Mouse (Mus musculus) right cerebral cortex, adult 18-20 months (tissue): ENCODE data around the gene Zfp523.

ENCODE experiments used
- DNase-seq: peaks from one replicate; pipeline ENCODE4 v3.0.0; 2022; ENCODE audit warnings: mixed read lengths

Zfp523 gene

DNA sequence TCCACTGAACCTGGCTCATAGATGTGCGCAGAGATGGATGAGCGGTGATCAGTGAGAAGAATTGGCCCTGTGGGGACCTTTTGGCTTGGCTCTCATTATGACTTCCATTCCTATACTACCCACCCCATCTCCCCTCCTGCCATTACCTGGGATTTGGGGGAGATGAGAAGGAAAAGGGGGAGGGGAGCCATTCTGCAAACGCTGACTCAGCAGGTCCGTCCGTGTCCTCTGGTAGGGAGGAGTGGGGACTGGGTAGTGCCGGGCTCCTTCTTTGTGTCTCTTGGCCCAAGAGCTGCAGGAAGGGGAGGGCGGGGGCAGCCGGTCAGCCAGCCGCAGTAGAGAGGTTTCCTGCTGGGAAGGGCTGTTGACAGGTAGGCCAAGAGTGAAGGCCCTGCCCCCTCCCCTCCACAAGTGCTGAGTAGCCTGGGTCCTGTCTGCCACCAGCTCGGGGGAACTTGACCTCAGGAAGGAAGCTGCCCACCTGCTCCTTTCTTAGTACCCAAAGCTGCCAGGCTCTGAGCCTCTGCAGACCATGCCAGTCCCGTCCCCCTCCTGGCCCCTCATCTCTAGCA, 15.5 kb upstream of the Zfp523 start:
- no peak for DNase-seq

DNA sequence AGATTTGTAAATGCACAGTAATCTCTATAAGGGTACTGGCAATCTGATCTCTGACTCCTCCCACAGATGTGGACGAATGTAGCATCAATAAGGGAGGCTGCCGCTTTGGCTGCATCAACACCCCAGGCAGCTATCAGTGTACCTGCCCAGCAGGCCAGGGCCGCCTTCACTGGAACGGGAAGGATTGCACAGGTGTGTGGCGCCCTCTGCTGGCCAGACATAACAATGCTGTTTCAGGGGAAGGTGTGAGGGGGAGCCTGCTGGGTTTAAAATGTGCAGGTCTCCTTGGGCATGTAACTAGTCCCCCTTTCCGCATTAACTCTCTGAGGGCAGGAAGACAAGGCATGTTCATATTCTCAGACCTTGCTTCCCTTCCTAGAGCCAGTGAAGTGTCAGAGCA, 13.3 kb upstream of the Zfp523 start:
- peak; percentile 72 for DNase-seq

DNA sequence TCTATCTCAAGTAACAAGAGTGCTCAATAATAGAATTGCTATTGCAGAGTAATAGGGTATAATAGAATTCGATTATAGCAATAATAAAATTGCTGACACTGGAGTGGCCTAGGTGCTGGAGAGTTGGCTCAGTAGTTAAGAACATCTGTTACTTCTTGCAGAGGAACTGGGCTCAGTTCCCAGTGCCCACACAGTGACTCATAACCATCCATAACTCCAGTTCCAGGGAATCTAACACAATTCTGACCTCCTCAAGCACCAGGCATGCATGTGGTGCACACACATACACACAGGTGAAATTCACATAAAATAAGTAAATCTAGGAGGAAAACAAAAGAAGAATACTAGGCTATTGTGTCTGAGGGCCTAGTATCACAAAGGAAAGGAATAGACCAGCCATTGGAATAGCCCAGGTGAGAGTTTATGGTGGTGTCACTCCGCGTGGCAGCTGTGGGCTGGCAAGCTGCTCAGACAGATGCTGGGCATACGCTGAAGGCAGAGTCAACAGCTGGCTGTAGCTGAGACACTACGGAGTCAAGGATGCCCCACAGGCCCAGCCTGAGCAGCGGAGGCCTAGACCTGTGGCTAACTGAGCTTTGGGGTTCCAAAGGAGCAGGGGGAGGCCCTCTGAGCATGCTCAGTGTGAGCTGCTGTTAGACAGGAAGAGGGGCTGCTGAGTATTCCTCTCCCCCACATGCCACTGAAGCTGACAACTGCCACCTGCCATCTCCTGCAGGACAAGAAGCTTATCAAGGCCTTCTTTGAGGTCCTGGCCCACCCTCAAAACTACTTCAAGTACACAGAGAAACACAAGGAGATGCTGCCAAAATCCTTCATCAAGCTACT, 6.2 kb upstream of the Zfp523 start:
- peak; percentile 70 for DNase-seq

- DNase-seq = no peak
Measured at GRCm38 (mm10) chr17:28172690-28173089, 4.2 kb upstream of the Zfp523 start.

DNA sequence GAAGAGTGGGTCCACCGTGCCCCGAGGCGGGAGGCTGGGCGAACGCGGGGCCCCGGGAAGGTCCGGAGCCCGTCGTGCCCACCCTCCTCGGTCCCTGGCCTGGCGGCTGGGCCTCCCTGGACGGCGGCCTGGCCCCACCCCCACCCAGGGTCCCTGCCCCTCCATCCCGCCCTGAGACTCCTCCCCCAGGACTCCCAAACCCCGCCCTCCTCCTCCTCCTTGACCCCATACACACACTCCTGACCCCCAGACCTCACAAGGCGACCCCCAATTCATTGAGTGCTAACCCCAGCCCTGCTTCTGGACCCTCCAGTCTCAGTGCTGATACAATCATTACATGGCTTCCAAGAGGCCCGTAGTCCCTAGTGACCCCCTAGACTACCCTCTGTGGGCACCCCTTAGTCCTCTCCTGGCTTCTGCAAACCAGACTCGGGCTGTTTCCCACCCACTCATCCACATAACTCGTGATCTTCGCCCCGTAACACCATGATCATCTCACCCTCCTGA, 664 bp downstream of the Zfp523 start:
- no peak for DNase-seq

GRCm38 (mm10) chr17:28180331-28180730, 3.4 kb downstream of the Zfp523 start:
- no peak for DNase-seq

- no peak for DNase-seq
Measured at GRCm38 (mm10) chr17:28180783-28181544, 4.0 kb downstream of the Zfp523 start.

DNA sequence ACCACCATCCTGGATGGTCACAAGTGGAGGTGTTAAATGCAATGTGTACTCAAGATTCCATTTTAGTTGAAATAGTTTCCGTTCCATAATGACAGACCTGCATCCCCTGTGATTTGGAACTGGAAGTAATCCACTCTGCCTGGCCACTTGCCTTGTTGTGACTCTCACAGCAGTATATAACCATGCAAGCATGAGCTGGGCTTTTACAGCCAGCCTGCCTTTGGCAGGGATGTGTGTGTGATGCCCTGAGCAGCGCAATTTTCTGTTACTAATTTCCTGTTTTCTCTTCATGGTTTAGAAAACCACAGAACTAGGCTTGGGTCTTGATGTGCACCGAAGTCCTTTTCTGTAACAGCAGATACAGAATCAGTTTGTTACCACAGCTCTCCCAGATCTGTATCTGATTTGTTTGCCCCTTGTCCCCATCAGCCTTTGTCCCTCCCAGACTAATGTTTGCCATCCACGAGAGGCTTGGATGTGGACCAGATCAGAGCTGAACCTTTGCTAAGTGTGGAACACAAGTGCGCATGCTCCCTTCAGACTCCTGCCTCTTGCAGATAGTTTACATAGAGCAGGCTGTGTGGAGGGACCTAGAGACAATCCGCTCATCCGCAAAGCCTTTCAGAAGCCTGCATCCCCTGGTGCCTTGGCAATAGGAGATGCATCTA, 8.2 kb downstream of the Zfp523 start:
- no peak for DNase-seq

GRCm38 (mm10) chr17:28188313-28188712, 11.4 kb downstream of the Zfp523 start:
- no peak for DNase-seq

DNA sequence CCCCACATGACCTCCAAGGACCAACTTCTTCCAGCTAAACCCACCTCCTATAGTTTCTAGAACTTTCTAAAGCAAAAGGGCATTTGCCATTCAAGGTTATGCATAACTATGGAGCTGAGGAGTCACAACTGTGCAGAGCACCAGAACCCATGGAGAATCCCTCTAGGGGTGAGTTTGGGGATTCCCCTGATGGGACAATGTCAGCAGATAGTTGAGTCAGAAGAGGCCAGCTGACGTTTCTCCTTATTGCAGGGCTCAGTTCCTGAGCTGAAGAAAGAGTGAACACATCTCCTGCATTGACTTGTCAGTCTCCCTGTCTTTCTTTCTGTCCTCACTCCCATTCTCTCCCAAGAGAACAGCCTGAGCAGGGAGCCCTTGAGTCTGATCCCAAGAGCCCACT, 15.8 kb downstream of the Zfp523 start:
- no peak for DNase-seq

DNA sequence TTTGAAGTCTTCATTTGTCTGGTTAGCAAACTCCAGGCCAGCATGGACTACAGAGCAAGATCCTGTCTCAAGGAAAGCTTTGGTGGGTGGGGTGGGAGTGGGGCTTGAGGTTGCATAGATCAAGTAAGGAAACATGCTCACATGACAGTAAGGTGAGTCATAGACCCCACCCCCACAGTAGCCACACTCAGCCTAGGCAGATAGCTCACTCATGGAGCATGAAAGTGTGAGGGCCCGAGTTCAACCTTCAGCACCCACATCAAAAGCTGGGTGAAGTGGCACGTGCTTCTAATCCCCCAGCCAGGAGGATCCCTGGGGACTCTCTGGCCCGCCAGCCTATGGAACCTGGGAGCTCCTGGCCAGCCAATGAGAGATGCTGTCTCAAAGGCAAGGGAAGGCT, 16.6 kb downstream of the Zfp523 start:
- DNase-seq = peak; percentile 44

GRCm38 (mm10) chr17:28195033-28195432, 18.1 kb downstream of the Zfp523 start:
- no peak for DNase-seq

DNA sequence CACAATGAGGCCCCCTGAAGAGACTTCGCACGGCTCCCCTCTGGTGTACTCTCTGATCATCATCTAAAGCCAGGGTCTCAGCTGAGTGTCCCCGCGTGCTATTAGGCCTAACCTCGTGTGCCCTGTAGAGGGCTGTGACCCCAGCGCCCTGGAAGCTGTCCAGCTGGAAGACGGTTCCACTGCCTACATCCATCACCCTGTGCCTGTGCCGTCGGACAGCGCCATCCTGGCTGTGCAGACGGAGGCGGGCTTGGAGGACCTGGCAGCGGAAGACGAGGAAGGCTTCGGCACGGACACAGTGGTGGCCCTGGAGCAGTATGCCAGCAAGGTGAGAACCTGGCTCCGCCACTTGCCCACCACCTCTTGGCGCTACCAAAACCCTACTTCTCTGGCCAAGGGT, 20.7 kb downstream of the Zfp523 start:
- DNase-seq = no peak

- no peak for DNase-seq
Measured at GRCm38 (mm10) chr17:28201982-28202381, 25.1 kb downstream of the Zfp523 start.

GRCm38 (mm10) chr17:28204052-28204720, 27.3 kb downstream of the Zfp523 start:
- DNase-seq = peak; percentile 43

GRCm38 (mm10) chr17:28205443-28205842, 28.5 kb downstream of the Zfp523 start:
- DNase-seq = no peak

GRCm38 (mm10) chr17:28207092-28207491, 30.2 kb downstream of the Zfp523 start:
- no peak for DNase-seq

- DNase-seq = peak; percentile 42
Measured at GRCm38 (mm10) chr17:28207591-28208313, 30.8 kb downstream of the Zfp523 start, which contains the start of gene Def6. Gene Def6, plus strand, starts transcription at chr17:28207778.

- DNase-seq = no peak
Measured at GRCm38 (mm10) chr17:28208314-28208612, 31.3 kb downstream of the Zfp523 start.

DNA sequence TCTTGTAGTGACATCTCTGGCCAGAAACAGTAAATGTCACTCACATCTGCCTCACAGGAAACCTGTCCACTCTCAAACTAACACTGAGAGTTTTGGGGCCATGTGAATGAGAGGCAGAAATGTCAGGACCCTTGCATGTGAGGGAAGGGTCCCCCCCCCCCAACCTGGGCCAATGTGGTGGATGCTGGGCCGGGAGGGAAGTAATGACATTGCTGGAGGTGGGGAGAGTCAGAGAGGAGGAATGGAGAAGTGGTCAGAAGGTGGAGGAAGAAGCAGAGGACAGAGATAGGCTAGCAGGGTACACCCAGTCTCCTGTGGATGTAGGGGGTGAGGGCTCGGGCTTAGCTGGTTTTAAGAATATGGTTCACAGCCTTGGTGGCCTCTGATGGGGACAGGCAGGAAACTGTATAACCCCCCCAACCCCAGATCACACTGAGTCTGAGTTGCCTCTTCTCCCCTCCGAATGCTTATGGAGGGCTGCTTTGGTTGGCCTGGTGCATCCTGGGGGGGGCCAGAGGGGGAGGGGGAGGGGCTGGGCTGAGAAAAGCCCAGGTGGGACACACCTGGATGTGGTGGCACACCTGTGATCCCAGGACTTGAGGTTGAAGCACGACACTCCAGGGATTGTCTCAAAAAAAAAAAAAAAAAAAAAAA, 32.7 kb downstream of the Zfp523 start:
- no peak for DNase-seq

DNA sequence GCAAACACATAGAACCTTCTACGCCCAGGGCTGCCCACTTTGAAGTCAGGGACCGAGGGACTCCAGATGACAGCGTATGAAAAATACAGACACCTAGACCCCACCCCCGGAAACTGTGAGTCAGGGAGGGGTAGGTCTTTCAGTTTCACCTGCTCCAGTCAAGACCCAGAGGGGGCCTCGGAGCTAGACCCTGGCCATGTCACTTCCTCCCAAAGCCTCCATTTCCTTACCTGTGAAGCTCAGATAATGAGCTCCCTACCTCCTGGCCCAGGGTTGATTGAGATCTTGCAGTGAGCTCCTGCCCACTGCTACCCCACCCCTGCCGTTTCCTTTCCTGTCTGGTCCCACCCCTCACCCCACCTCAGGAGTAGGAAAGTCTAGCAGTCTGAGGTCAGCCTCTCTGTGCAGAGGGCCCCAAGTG, 35.0 kb downstream of the Zfp523 start:
- no peak for DNase-seq
